Mouse (Mus musculus) T-helper 2 cell (primary cell): ENCODE results near the gene Cdk18.

Experiments
- in situ Hi-C: fragments of 300-600 bp; cut with MboI, MseI; formaldehyde crosslinking; loops from one replicate; pipeline ENCODE4 v1.15.1; 2025; ENCODE audit warnings: high pct_unique_total_duplicates

Gene Cdk18

GRCm38 (mm10) chr1:132150171-132150570 lies 10.7 kb upstream of the Cdk18 start:
- in situ Hi-C loops, result no loop called here

DNA sequence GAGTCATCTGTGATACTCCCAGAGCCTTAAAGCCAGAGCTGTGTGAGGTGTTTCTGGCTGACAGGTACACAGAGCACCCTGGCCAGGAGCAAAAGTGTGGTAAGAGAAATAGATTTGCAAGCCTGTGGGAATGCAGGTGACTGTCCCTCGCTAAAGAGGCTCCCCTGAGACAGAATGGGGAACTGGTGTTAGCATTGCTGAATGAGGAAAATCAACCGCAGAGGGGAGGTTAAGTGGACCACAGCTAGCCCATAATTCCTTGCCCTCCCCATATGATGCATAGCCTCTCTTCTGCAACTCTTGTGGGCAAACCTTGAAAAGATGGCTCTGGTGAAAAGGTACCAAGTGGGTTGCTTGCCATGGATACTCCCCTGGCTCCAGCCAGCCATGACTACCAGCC lies 9.9 kb upstream of the Cdk18 start:
- in situ Hi-C loops, result no loop called here

DNA sequence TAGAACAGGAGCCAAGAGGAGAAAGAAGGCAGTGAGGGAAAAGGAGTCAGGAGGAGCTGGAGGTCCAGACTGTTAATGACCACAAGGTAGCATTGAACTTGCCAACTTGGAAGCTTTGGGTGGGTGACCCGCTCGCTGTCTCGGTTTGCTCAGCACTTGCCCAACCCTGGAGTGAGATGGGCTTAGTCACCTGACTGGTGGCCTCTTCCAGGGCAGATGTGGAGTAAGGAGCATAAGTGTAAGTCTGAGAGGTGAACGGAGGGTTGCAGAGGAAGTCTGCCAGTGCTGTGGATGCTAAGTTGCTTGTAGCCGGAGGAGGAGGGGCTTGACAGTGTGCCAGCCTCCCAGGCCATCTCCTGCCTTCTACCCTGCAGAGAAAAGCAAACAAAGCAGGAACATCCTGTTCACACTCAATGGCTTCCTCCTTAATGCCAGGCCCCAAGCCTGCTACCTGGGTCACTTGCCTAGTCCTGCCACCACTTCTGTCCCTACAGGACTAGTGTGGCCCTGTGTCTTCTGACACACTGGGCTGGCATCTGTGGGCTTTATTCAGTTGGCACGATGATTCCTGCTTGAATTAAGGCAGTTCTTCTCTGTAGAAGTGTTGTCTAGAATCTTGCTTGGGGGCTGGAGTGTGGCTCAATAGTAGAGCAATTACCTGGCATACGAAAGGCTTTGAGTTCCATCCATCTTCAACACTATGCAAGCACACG lies 6.6 kb upstream of the Cdk18 start:
- in situ Hi-C loops, result no loop called here

DNA sequence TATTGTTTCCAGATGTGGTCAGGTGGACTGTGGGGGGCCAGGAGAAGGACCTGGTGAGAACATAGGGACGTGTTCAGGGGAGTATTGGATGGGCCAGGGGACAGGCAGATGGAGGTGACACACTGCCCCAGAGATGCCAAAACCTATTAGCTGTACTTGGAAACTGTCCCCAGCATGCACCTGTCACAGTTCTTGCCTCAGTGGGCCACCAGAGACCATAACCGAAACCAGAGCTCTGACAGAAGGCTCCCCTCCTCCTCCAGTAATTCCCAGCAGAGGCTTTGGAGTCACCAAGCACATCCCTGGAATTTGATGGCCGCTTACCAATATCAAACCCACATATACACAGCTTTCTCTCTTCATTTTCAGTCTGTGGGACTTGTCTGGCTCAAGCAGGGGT lies 5.4 kb upstream of the Cdk18 start:
- in situ Hi-C loops, result no loop called here

DNA sequence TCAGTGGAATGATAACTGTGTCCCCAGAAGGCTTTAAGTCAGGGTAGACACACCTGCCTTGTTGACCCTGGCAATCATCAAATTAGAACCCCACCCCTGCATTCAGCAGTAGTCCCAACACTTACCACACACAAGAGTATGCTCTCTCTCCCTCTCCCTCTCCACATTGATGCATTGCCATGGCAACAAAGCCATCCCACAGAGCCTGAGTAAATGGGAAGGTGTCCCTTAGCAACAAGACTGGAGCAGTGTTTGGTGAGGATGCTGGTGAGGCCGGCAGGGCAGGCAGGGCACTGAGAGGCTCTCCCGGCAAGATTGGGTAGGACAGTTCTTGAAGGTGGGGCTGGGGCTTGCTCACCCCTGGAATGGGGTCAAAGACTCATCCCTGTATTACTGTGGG lies 4.7 kb upstream of the Cdk18 start:
- in situ Hi-C loops, result no loop called here

GRCm38 (mm10) chr1:132143730-132144129 lies 4.2 kb upstream of the Cdk18 start:
- in situ Hi-C loops, result no loop called here

DNA sequence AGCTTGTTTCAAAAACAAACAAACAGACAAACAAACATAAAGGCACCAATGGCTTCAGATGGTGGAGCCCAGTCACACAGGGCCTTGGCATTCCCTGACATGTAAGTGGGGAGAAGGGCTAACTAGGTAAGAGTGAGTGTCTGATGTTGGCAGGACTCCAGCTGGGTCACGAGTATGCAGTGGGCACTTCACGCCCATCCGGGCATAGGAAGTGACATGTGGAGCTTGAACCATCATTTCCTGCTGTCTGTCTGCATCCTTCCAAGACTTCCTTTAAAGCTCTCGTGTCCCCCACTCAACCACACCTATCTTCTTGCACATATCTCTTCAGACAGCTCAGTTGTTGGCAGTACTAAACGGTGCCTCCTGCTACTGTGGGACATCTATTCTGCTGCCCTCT lies 3.6 kb upstream of the Cdk18 start:
- in situ Hi-C loops, result no loop called here

GRCm38 (mm10) chr1:132141753-132142152 lies 2.3 kb upstream of the Cdk18 start:
- in situ Hi-C loops, result no loop called here

DNA sequence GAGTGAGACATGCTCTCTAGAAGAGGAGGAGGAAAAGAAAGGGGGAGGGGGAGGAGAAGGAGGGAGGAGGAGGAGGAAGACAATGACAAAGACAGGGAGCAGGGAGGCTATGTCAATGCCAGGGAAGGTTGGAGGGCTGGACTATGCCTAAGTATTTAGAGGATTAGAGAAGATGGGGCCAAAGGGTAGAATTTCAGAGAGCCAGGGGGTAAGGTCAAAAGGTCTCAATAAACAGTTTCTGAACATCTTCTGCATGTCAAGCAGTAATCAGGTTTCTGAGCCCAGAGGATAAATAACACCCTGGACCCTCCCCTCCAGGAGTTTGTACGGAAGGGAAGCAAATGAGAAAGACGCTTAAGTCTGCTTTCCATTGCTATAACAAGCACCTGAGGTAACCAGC lies 1.7 kb upstream of the Cdk18 start:
- in situ Hi-C loops, result no loop called here

- in situ Hi-C loops, result no loop called here
These were observed 1.1 kb upstream of the Cdk18 start for GRCm38 (mm10) chr1:132140574-132140973.

- in situ Hi-C loops, result no loop called here
These were observed 687 bp upstream of the Cdk18 start for GRCm38 (mm10) chr1:132140171-132140570.

DNA sequence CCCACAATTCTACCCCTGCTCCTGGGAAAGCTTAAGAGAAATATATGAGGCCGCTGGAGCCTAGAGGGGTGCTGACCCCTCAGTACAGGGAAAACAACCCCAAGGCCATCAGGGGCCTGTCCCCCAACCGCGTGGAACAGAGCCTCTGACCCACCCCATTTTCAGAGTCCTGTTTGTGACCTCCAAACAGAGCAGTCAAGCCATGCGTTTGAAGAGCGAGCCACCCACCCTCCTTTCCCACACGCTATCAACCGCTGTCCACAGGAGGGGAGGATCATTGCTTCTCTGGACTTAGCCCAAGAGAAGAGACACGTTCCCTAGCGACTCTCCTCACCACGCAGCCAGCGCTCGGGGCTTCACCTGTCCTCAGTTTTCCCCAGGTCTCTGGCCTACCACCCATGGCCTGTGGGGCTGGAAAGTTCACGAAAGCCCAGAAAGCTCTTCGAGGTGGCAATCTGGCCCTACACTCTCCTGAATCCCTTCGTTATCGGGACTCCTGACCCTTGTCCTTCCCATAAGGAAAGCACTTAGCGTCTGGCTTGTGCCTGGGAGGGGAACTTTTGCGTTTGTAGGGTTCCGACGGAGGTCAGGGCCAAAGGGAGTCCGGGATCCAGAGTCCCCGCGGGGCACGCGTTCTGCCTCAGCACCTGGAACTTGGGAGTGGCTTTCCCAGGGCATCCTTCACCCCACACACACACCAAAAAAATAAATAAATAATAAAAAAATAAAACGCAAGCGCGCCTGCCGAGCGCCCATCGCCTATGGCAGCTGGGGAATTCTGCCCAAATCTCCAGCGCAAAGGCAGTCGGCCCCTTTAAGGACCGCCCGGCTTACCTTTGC lies 688 bp downstream of the Cdk18 start:
- in situ Hi-C loops, result no loop called here

GRCm38 (mm10) chr1:132137935-132138575 lies 1.4 kb downstream of the Cdk18 start:
- in situ Hi-C loops, result no loop called here

DNA sequence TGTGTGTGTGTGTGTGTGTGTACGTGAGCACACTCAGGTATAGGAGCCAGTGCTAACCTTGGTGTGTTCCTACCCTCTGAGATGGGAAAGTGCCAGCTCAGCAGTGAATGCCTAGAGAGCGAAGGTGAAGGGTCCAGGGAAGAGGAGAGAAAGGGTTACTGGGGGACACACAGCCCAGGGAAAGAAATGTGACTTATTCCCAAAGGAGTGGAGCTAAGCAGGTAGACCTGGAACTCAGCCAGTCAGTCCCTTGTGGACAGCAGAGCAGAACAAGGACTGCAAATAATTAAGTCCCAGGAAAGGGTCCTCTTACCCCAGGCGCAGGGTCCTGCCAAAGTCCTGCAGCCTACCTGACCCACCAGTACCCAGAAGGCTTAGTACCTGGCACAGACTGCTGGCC lies 2.6 kb downstream of the Cdk18 start:
- in situ Hi-C loops, result no loop called here

DNA sequence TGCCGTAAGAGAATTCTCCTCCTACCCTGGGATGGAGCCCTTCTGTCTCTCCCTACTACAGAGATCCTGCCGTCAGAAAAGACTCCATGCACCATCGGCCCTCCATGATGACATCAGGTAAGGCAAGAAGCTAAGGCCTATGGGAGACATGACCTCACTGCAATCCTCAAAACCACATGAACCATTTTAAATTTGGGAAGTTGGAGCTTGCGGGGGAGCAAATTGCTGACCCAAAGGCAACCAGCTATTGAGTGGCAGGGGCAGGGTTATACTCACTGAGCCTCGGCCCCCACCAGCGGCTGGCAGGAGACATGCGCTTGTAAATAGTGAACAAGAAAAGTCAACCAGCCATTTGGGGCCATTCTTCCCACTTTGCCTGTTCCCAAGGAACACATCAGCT lies 3.9 kb downstream of the Cdk18 start:
- in situ Hi-C loops, result no loop called here

- in situ Hi-C loops, result no loop called here
These were observed 11.2 kb downstream of the Cdk18 start for GRCm38 (mm10) chr1:132128311-132128710.

GRCm38 (mm10) chr1:132125803-132126405 lies 13.6 kb downstream of the Cdk18 start:
- in situ Hi-C loops, result no loop called here

DNA sequence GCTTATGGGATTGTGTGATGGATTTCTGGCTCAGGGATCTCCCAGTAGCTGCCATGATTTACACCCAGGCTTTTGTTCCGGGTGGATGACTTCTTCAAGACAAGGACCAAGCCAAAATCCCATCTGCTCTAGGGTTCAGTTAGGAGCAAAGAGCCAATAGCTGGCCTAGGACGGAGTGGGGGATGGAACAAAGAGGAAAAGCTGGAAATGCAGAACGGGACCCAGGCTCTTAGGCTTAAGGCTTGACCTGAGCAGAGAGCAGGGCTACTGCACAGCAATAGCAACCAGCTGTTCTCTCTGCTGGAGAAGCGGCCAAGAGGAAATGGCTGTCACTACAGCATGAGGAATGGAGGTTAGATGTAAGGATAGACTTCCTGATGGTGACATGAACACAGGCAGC lies 14.2 kb downstream of the Cdk18 start:
- in situ Hi-C loops, result no loop called here

GRCm38 (mm10) chr1:132123420-132124014 lies 16.0 kb downstream of the Cdk18 start:
- in situ Hi-C loops, result loop anchor here (5.0 kb wide), 1 partner anchor 34 kb away; no protein-coding TSS in a partner anchor

DNA sequence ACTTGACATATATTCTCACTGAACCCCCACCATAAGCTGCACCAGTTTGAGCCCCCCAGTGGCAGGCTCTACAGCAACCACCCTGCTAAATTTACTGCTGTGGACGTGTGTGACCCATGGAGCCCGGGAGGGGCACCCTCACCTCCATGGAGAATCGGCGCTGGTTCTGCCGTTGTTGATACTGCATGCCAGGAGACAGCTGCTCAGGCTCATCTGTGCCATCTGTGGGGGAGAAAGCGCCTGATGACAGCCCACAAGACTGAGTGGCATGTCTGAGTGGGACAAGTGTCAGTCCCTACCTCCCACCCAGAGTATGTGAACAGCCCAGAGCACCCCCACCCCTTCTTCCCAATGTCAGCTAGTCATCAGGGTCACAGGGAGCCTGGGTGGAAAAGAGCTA lies 17.6 kb downstream of the Cdk18 start:
- in situ Hi-C loops, result loop anchor here (5.0 kb wide), 1 partner anchor 35 kb away; no protein-coding TSS in a partner anchor

DNA sequence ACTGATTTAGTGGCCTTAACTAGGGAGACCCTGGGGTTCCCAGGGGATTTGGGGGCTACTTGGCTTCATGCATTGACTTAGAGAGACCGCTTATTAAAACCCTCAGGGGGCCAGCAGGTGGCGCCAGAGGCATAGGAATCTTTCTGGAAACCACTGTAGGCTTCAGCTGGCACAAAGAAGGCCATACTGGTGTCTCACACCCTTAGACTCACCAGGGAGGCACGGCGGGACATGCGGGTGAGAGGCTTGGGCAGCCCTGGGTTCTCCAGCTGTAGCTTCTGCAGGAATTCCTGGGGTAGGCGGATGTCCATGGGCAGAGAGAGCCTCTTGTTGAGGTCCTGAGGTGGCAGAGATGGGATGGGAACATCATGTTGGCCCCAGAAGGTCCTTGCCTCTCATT lies 18.2 kb downstream of the Cdk18 start:
- in situ Hi-C loops, result loop anchor here (5.0 kb wide), 1 partner anchor 36 kb away; no protein-coding TSS in a partner anchor

DNA sequence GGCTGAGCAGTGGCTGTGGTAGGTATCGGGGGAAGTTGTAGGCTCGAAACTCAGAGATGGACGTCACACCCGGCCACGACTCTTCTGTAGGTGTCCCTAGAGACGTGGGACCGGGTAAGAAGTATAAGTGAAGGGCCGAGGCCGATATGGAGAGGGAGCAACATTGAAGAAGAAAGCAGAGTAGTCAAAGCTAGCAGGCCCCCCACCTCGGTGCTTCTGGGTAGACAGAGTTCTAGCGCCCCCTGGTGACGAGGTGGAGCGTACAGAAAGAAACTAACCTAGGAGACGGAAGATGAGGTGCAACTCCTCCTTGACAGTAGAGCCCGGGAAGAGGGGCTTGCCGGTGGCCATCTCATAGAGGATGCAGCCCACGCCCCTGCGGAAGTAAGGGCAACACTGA lies 22.9 kb downstream of the Cdk18 start:
- in situ Hi-C loops, result loop anchor here (5.0 kb wide), 1 partner anchor 139 kb away; no protein-coding TSS in a partner anchor
